Mouse (Mus musculus): ENCODE results near the gene Vrtn.

The Vrtn gene

DNA sequence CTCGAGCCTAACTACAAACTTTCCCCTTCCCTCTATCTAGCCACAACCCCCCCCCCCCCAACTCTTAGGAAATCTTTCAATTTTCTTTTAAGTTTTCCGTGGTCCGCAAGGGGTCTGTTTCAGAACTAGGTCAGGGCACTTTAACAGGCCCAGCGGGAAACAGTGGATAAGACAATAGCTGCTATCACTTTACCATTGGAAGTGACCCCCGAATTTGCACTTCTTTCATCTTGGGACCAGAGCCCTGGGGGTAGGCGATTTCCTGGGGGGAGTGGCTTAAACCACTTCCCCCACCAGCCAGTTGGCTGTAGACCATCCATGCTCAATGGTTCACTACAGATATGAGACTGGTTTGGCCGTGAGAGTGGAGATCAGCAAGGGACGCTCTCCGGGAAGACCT lies at the start of gene Vrtn:
Gene Vrtn, plus strand, starts transcription at position 366 of the 400 bp plus-strand sequence.
- DNase-seq = no peak

GRCm38 (mm10) chr12:84598324-84598723 lies 42.5 kb upstream of the Vrtn start:
- DNase-seq = no peak

DNA sequence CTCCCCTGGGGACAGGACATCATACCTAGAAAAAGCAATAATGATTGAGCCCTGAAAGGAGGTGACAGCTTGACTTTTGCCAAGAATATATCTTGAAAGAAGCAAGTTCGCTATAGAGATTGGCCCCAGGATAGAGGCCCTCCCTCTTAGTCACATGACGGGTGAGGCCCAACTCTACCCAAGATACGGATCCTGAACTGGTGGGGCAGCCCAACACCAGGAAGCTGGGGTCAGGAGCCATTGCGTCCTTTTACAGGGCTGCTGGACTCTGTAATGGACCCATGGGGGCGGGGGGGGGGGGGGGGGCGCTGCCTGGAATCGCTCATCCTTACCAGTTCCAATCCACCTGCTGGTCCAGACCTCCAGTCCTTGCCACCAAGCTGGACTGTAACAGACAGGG lies 36.8 kb upstream of the Vrtn start:
- no peak for DNase-seq

- DNase-seq = peak; percentile 52
These were observed 35.0 kb upstream of the Vrtn start for GRCm38 (mm10) chr12:84605860-84606259.

- no peak for DNase-seq
These were observed 29.1 kb upstream of the Vrtn start for GRCm38 (mm10) chr12:84611718-84612117.

GRCm38 (mm10) chr12:84612518-84612917 lies 28.3 kb upstream of the Vrtn start:
- DNase-seq = no peak

- no peak for DNase-seq
These were observed 26.8 kb upstream of the Vrtn start for GRCm38 (mm10) chr12:84614001-84614400.

DNA sequence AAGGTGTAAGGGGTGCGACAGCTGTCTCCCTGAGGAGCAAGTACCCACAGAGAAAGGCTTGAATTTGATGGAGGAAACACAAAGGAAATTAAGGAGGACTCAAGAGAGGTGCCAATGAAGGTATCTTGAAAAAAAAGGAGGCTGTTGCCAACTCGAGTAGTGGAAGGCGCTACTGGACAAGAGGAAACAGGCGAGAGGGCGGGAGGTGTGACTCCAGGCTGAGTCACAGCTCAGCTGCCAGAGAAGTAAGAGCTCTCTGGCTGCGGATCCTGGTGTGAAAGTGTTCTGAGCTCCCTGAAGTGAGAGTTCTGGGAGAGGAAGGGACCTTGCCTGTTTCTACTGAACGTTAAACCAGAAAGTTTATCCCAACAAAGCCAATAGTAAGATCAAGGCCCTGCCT lies 26.3 kb upstream of the Vrtn start:
- no peak for DNase-seq

GRCm38 (mm10) chr12:84616977-84617630 lies 23.7 kb upstream of the Vrtn start, which contains the start of gene Abcd4:
Gene Abcd4, minus strand, starts transcription at chr12:84617413.
- peak; percentile 97 for DNase-seq

- peak; percentile 29 for DNase-seq
These were observed 23.2 kb upstream of the Vrtn start for GRCm38 (mm10) chr12:84617663-84618062.

- DNase-seq = no peak
These were observed 19.8 kb upstream of the Vrtn start for GRCm38 (mm10) chr12:84620975-84621374.

DNA sequence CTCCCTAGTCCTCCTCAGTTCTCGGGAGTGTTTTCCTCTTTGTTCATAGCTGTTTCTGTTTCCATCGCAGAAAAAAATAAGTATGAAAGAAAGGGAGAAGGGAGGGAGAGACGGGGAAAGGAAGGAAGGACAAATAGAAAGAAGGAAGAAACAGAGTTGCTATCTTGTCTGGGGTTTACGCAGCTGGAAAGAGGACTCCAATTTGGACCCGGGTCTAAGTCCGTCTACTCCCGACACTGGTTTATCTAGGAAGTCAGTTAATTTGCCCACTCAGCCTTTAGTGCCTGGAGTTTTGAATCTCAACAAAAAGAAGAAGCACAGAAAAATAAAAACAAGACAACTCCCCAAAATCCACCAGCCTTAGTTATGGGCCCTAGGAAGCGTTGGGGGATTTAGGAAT lies 16.2 kb upstream of the Vrtn start:
- no peak for DNase-seq

DNA sequence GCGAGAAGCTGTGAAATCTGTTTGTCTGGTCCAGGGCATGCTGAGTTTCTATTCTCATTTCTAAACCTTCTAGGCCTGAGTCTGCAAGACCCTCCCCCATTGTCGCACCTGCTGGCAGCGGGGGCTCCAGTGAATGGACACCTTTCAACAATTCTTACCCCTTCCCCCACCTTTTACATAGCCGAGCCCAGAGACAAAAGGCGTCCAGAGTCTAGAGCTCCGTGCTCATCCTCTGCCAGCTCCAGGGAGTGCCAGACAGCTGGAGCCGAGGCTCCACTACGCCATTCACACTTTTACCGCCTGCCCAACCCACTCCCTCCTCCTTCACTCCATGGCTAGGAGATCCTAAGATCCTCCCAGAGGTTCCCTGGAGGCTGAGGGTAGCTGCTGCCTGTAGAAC lies 15.7 kb upstream of the Vrtn start:
- DNase-seq = no peak

GRCm38 (mm10) chr12:84631867-84632266 lies 9.0 kb upstream of the Vrtn start:
- no peak for DNase-seq

- DNase-seq = no peak
These were observed 566 bp upstream of the Vrtn start for GRCm38 (mm10) chr12:84640253-84640652.

- DNase-seq = no peak
These were observed 9.4 kb downstream of the Vrtn start for GRCm38 (mm10) chr12:84650234-84650633.

- DNase-seq = peak; percentile 61
These were observed 13.1 kb downstream of the Vrtn start for GRCm38 (mm10) chr12:84653912-84654311.

GRCm38 (mm10) chr12:84670555-84670954 lies 29.7 kb downstream of the Vrtn start:
- peak; percentile 29 for DNase-seq

DNA sequence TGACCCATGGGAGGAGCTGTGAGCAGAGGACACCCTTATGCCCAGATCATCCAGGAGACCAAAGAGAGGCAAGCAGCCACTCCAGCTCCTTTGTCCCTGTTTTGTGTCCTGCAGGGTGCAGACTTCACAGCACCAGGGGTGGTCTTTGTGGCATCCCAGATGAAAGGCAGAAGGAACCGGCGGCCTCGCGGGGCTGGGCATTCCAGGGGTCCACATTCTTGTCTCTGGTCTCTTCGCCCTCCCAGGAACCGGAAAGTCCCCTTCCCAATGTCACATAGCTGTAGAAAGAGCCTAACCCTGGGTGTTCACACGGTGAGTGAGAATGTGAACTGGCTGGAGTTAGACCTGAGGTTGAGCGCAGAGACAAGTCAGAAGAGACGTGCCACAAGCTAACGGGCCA lies 30.8 kb downstream of the Vrtn start:
- no peak for DNase-seq

GRCm38 (mm10) chr12:84674666-84675526 lies 34.1 kb downstream of the Vrtn start:
- DNase-seq = peak; percentile 30

GRCm38 (mm10) chr12:84676011-84676410 lies 35.2 kb downstream of the Vrtn start:
- DNase-seq = no peak

DNA sequence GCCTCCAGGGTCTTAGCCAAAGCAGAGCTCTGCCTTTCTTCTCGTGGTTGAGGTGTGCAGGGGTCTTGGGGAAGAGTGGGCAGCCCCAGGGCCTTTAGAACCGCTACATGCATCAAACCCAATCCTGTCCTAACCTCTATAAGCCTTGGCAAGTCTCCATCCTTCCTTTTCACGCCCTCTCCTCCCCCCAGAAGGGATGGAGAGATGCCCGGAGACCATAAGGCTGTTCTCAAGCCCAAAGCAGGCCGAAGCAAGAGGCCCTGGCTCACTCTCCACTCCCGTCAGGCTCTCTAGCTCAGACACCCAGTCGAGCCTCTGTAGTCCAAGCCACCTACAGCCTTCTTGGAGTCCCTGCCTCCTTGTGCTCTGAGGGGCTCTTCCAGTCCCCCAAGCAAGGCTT lies 43.8 kb downstream of the Vrtn start:
- no peak for DNase-seq

GRCm38 (mm10) chr12:84686176-84686575 lies 45.4 kb downstream of the Vrtn start:
- no peak for DNase-seq

GRCm38 (mm10) chr12:84687531-84687930 lies 46.7 kb downstream of the Vrtn start:
- no peak for DNase-seq
